Mouse (Mus musculus): ENCODE results near the gene H60b.

DNA sequence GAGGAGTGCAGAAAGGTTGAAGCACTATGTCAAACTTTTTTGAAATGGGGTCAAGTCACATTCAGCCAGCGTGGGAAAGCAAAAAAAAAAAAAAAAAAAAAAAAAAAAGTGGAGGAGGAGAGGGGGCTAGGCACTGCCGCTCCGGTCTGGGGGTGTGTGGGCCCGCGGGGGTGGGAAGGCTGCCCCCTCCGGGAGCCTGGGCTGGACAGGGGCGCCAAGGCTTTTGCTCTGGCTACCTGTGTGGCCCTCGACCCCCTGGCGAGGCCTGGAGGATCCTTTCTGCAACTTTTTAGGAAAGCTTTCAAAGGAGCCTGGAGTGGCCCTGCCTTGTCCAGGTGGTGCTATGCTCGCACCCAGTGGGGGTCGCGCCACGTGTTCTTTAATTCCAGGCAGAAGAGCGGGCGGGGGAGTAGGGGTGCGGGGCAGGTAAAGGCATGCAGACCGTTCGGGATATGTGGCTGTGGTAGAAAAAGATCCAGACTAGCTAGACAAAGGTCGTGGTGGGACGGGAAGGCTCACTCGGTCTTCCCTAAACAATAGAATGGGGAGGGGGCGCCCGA lies 1.3 kb downstream of the H60b start:
- TF ChIP-seq TAL1 (IDR thresholded peaks at IDR 0.05; ENCODE audit: low read length), result no peak
- no peak for TF ChIP-seq GATA1 (IDR thresholded peaks at IDR 0.05; ENCODE audit: low read length)

Data from erythroblast, embryonic 14.5 days (primary cell).